Mouse (Mus musculus): ENCODE measurements around the gene Arnt.

DNA sequence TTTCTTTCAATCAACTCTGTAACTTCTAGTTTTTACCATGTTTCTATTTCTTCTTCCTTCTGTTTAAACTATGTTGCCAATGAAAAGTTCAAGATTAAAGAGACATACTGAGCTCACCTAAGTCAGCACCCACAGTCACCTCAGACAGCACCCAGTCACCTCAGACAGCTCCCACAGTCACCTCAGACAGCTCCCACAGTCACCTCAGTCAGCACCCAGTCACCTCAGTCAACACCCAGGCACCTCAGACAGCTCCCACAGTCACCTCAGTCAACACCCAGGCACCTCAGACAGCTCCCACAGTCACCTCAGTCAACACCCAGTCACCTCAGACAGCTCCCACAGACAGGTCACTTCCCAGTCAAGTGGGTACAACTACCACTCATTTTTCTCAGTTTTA is 108.0 kb downstream of the Arnt start:
- TF ChIP-seq POLR2A (IDR thresholded peaks at IDR 0.05; ENCODE audit: borderline replicate concordance, control insufficient read depth, low read depth, low read length) (no peak), CTCF (IDR thresholded peaks at IDR 0.05; ENCODE audit: control insufficient read depth, insufficient read depth, low read length) (no peak)

All from bone marrow, adult 2 months (tissue).